Mouse (Mus musculus): ENCODE data around the gene 1700024P04Rik.

1700024P04Rik gene

GRCm38 (mm10) chr13:98967942-98968341, 16.4 kb downstream of the 1700024P04Rik start:
- DNase-seq (ENCODE audit: low read depth in 1 of 2, low spot score in 2 of 2) = no peak

GRCm38 (mm10) chr13:98966583-98966982, 17.8 kb downstream of the 1700024P04Rik start:
- no peak for DNase-seq (ENCODE audit: low read depth in 1 of 2, low spot score in 2 of 2)

GRCm38 (mm10) chr13:98963612-98964011, 20.8 kb downstream of the 1700024P04Rik start:
- no peak for DNase-seq (ENCODE audit: low read depth in 1 of 2, low spot score in 2 of 2)

GRCm38 (mm10) chr13:98958177-98958576, 26.2 kb downstream of the 1700024P04Rik start:
- DNase-seq (ENCODE audit: low read depth in 1 of 2, low spot score in 2 of 2) = no peak

GRCm38 (mm10) chr13:98956209-98956608, 28.2 kb downstream of the 1700024P04Rik start:
- DNase-seq (ENCODE audit: low read depth in 1 of 2, low spot score in 2 of 2) = no peak

GRCm38 (mm10) chr13:98955676-98956075, 28.7 kb downstream of the 1700024P04Rik start:
- DNase-seq (ENCODE audit: low read depth in 1 of 2, low spot score in 2 of 2) = no peak

- no peak for DNase-seq (ENCODE audit: low read depth in 1 of 2, low spot score in 2 of 2)
These were observed 29.1 kb downstream of the 1700024P04Rik start for GRCm38 (mm10) chr13:98955226-98955625.

GRCm38 (mm10) chr13:98953830-98954229, 30.5 kb downstream of the 1700024P04Rik start:
- no peak for DNase-seq (ENCODE audit: low read depth in 1 of 2, low spot score in 2 of 2)

- DNase-seq (ENCODE audit: low read depth in 1 of 2, low spot score in 2 of 2) = no peak
These were observed 32.4 kb downstream of the 1700024P04Rik start for GRCm38 (mm10) chr13:98951951-98952350.

- no peak for DNase-seq (ENCODE audit: low read depth in 1 of 2, low spot score in 2 of 2)
These were observed 36.2 kb downstream of the 1700024P04Rik start for GRCm38 (mm10) chr13:98948146-98948545.

GRCm38 (mm10) chr13:98946434-98946833, 37.9 kb downstream of the 1700024P04Rik start:
- DNase-seq (ENCODE audit: low read depth in 1 of 2, low spot score in 2 of 2) = no peak

GRCm38 (mm10) chr13:98945908-98946307, 38.5 kb downstream of the 1700024P04Rik start:
- no peak for DNase-seq (ENCODE audit: low read depth in 1 of 2, low spot score in 2 of 2)

GRCm38 (mm10) chr13:98945381-98945780, 39.0 kb downstream of the 1700024P04Rik start:
- DNase-seq (ENCODE audit: low read depth in 1 of 2, low spot score in 2 of 2) = no peak

- peak in 1 of 2 experiments; percentile 58 for DNase-seq (ENCODE audit: low read depth in 1 of 2, low spot score in 2 of 2)
These were observed 39.7 kb downstream of the 1700024P04Rik start for GRCm38 (mm10) chr13:98944620-98945081.

- no peak for DNase-seq (ENCODE audit: low read depth in 1 of 2, low spot score in 2 of 2)
These were observed 42.0 kb downstream of the 1700024P04Rik start for GRCm38 (mm10) chr13:98942360-98942759.

GRCm38 (mm10) chr13:98941829-98942343, 42.5 kb downstream of the 1700024P04Rik start:
- DNase-seq (ENCODE audit: low read depth in 1 of 2, low spot score in 2 of 2) = no peak

GRCm38 (mm10) chr13:98937108-98937507, 47.3 kb downstream of the 1700024P04Rik start:
- DNase-seq (ENCODE audit: low read depth in 1 of 2, low spot score in 2 of 2) = no peak
